Mouse (Mus musculus) lung, postnatal 0 days (tissue): Measurements from ENCODE around the gene Ets2. TPM values are rescaled to one million over a fixed set of nuclear protein-coding genes. Genes with fewer than 3 reads are reported as not detected.

Experiments
- ATAC-seq: fragments of 200-750 bp; cut with Nextera tagmentation; 2 replicates; pipeline ENCODE4 v1.8.0; 2017; ENCODE audit warnings: moderate library complexity
- DNase-seq: peaks from one replicate; pipeline ENCODE4 v3.0.0-alpha.2; 2016; ENCODE audit warnings: low spot score
- H3K27ac ChIP-seq: fragments of 300-500 bp; sonication (generic); 2 replicates; pipeline ENCODE4 v1.5.1; 2014; ENCODE audit warnings: antibody characterized with exemption, mild to moderate bottlenecking, low read length, mixed read lengths
- H3K27me3 ChIP-seq: fragments of 300-500 bp; sonication (generic); replicated peaks from 2 replicates; pipeline ENCODE4 v1.6.1; 2014; ENCODE audit warnings: low read length, mixed read lengths; ENCODE audit not compliant: insufficient read depth
- H3K36me3 ChIP-seq: fragments of 300-500 bp; sonication (generic); 2 replicates; pipeline ENCODE4 v1.6.1; 2014; ENCODE audit warnings: low read length, mixed read lengths; ENCODE audit not compliant: insufficient read depth
- H3K4me1 ChIP-seq: fragments of 300-500 bp; sonication (generic); 2 replicates; pipeline ENCODE4 v1.6.1; 2014; ENCODE audit warnings: antibody characterized with exemption, low read depth, low read length, mixed read lengths; ENCODE audit not compliant: insufficient read depth
- H3K4me2 ChIP-seq: fragments of 300-500 bp; sonication (generic); replicated peaks from 2 replicates; pipeline ENCODE4 v1.6.1; 2014; ENCODE audit warnings: low read depth, mild to moderate bottlenecking, low read length, moderate library complexity, mixed read lengths
- H3K4me3 ChIP-seq: fragments of 300-500 bp; sonication (generic); 2 replicates; pipeline ENCODE4 v1.5.1; 2014; ENCODE audit warnings: low read depth, low read length
- H3K9ac ChIP-seq: fragments of 300-500 bp; sonication (generic); replicated peaks from 2 replicates; pipeline ENCODE4 v1.6.1; 2014; ENCODE audit warnings: low read depth, mild to moderate bottlenecking
- H3K9me3 ChIP-seq: fragments of 300-500 bp; sonication (generic); 2 replicates; pipeline ENCODE4 v1.6.1; 2016; ENCODE audit warnings: low read length, mixed read lengths
- CTCF ChIP-seq: IDR thresholded peaks from 2 replicates; pipeline ENCODE4 v1.5.1; 2016; ENCODE audit warnings: antibody characterized with exemption, mild to moderate bottlenecking
- EP300 ChIP-seq: IDR thresholded peaks from 2 replicates; pipeline ENCODE4 v1.6.1; 2016; ENCODE audit warnings: antibody characterized with exemption, mild to moderate bottlenecking, control low read depth
- WGBS: fragments of 180-500 bp; shearing (Covaris S2); extraction: QIAGEN DNeasy Blood & Tissue Kit; methylation state at CpG from one replicate; pipeline ENCODE4 v1.1.7; 2014; 5-methylcytosine and 5-hydroxymethylcytosine counted together
- polyA plus RNA-seq: library from polyadenylated mRNA; unstranded; fragments of >200 nt; fragmentation: Nextera tagmentation; extraction: Ambion mirVana; gene quantifications from 2 replicates; pipeline ENCODE4 v1.2.1, GENCODE M21; 2015

The Ets2 gene
- polyA plus RNA-seq, 1 experiment from 2014 or later: 75.5 TPM

DNA sequence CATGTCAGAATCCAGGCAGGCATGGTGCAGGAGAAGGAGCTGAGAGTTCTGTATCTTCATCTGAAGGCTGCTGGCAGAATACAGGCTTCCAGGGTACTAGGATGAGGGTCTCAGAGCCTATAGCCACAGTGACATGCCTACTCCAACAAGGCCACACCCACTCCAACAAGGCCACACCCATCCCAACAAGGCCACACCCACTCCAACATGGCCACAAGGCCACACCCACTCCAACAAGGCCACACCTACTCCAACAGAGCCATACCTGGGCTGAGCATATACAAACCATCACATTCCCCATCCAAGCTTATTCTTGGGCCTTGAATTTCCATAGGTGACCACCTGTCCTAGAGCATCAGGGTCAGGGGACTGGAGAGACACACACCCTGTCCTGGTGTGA, 34.2 kb downstream of the Ets2 start:
- H3K27me3 ChIP-seq: no peaks in the 10 kb centered on the region
- H3K9me3 ChIP-seq: no peaks in the 10 kb centered on the region
- no peak overlapping the region for H3K4me2 ChIP-seq
- H3K4me1 ChIP-seq: 0 out of 2 replicates have a peak, but pooled peaks cover 3% of the 10 kb centered on the region
- H3K9ac ChIP-seq: no peak overlapping the region
- H3K4me3 ChIP-seq: no peak overlapping the region
- TF ChIP-seq EP300: no peak
- no peak for TF ChIP-seq CTCF
- ATAC-seq (peak; percentile 32; the same call in 1 of the 2 replicates), DNase-seq (no peak)
- no peak overlapping the region for H3K27ac ChIP-seq
- H3K36me3 ChIP-seq: no peaks in the 10 kb centered on the region

DNA sequence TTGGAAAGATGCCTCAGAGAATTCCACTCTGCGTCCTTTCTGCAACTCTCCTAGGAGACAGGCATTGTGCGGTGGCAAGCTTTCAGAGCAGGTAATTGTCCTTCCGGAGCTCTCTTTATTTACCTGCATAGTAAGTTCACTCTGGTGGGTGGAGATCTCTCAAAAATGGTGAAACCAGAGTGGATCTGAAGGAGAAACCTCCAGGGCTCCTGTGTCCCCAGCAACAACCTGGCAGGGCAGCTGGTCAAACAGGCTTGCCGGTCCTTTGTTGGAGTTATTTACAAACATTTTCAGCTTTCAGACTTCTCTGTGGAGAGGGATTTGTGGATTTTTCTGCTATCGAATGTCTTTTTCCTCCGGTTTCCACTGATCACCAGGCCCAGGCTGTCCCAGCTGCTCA, 34.6 kb downstream of the Ets2 start:
- H3K27me3 ChIP-seq: no peaks in the 10 kb centered on the region
- 62% methylated on average over 6 of the region's 6 CpGs for WGBS
- H3K36me3 ChIP-seq: no peaks in the 10 kb centered on the region
- TF ChIP-seq EP300 (no peak), CTCF (no peak)
- no peak; the same call in 1 of the 2 replicates for ATAC-seq
- H3K4me3 ChIP-seq: no peak overlapping the region
- no peak overlapping the region for H3K27ac ChIP-seq
- no peak overlapping the region for H3K9ac ChIP-seq
- no peaks in the 10 kb centered on the region for H3K9me3 ChIP-seq
- H3K4me2 ChIP-seq: no peak overlapping the region
- peak; percentile 39 for DNase-seq
- 0 out of 2 replicates have a peak, but pooled peaks cover 3% of the 10 kb centered on the region for H3K4me1 ChIP-seq

DNA sequence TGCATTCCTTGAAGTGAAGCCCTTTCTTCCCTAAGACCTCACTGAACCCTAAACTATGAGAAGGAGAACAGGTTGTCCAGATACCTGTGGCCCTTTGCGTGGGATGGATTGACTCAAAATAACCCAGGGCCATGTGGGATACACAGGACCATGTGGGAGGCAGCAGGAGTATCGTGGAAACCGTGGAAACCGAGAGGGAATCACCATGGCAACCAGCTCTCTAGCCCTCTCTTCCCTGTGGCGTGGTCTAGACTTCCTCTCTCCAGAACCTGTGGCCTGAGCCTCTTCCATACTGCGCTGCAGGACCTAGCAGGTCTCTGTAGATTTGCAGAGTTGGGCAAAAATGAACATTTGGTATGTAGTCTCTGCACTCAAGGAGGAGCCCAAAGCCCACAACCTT, 37.6 kb downstream of the Ets2 start:
- no peak overlapping the region for H3K9ac ChIP-seq
- H3K27ac ChIP-seq: no peak overlapping the region
- no peak overlapping the region for H3K4me2 ChIP-seq
- WGBS: 73% methylated on average over 6 of the region's 6 CpGs
- ATAC-seq (no peak), DNase-seq (no peak)
- H3K4me3 ChIP-seq: no peak overlapping the region
- no peaks in the 10 kb centered on the region for H3K9me3 ChIP-seq
- peaks cover 6% of the 10 kb centered on the region; the same call in 1 of the 2 replicates for H3K4me1 ChIP-seq
- no peaks in the 10 kb centered on the region for H3K36me3 ChIP-seq
- no peak for TF ChIP-seq EP300
- no peak for TF ChIP-seq CTCF
- H3K27me3 ChIP-seq: no peaks in the 10 kb centered on the region

DNA sequence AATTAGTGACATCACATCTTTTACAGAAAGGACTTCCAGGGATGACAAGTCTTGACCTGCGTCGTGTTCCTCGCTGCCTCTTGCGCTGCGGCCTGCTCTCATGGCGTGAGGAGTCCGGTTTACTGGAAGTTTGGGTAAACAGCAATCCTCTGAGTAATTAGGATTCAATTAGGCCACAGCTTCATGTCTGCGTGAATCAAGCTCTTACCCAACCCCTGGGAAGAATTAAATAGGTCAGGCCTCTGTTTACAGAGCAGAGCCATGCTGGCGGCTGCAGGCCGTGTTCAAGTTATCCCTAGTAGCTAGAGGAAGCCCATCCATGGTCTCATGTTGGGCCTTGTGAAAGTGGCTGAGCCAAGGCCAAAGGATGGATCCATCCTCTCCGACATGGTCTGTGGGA, 39.5 kb downstream of the Ets2 start:
- 60% methylated on average over 11 of the region's 11 CpGs for WGBS
- Histone ChIP-seq H3K27me3 (no peaks in the 10 kb centered on the region), H3K4me3 (no peak overlapping the region), H3K4me2 (no peak overlapping the region), H3K9me3 (no peaks in the 10 kb centered on the region), H3K4me1 (peaks cover 6% of the 10 kb centered on the region; the same call in 1 of the 2 replicates), H3K27ac (peak overlapping the region; percentile 5), H3K9ac (no peak overlapping the region), H3K36me3 (no peaks in the 10 kb centered on the region)
- ATAC-seq (peak; percentile 65), DNase-seq (peak; percentile 64)
- TF ChIP-seq CTCF: no peak
- TF ChIP-seq EP300: peak; percentile 44; the same call in 1 of the 2 replicates

DNA sequence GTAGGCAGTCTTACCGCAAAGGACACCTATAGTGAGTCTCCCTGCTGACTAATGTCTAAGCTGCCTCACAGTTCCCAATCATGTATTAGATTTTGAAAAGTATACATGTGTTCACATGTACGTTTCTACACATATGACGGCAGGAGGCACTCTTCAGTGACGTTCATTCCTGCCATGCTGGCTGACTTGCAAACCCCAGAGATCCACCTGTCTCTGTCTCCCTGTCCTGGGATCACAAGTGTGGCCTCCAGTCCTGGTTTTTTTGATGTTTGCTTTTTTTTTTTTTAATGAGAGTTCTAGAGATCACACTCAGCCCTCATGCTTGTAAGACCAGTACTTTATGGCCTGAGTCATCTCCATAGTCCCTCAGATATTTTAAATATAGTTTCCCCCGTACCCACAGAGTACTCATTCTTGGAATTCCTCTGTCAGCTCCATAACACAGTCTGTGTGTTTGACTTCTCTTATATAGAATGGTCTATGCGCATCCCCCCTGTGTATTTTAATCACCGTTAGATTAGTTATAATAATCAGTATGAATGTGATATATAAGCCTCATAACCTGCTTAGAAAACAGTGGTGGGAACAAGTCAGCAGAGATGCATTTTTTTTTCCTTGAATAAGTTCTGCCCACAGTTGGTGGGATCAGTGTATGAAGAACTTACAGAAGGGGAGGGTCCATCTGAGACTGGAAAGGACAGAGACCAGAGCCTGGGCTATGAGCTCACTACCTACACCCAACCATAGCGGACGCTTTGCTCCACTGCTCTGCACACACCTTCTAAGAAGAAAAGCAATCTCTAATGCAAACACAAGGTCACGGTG, 40.3 kb downstream of the Ets2 start:
- TF ChIP-seq EP300: no peak
- TF ChIP-seq CTCF: no peak
- 58% methylated on average over 10 of the region's 10 CpGs for WGBS
- DNase-seq (no peak), ATAC-seq (no peak)
- Histone ChIP-seq H3K4me2 (no peak overlapping the region), H3K9me3 (no peaks in the 10 kb centered on the region), H3K9ac (no peak overlapping the region), H3K27me3 (no peaks in the 10 kb centered on the region), H3K4me1 (peaks cover 4% of the 10 kb centered on the region; the same call in 1 of the 2 replicates), H3K27ac (peak overlapping the region; percentile 5), H3K36me3 (no peaks in the 10 kb centered on the region), H3K4me3 (no peak overlapping the region)

DNA sequence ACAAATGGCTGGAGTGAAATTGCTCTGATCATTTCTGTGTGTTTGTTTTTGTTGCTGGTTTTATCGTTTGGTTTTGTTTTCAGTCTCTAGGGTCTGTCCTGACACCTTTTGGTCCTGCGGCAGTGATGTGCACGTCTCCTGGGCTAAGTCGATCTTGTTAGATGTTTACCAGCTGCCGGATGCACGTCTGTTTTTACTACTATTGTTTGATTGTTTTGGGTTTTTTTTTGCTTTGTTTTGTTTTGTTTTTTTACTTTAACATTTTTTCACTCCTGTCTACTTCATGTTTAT, 40.8 kb downstream of the Ets2 start:
- DNase-seq: peak; percentile 51
- H3K4me2 ChIP-seq: no peak overlapping the region
- H3K36me3 ChIP-seq: no peaks in the 10 kb centered on the region
- TF ChIP-seq CTCF: no peak
- TF ChIP-seq EP300: no peak
- H3K9me3 ChIP-seq: no peaks in the 10 kb centered on the region
- ATAC-seq: no peak
- no peak overlapping the region for H3K4me3 ChIP-seq
- WGBS: 20% methylated on average over 6 of the region's 6 CpGs
- peaks cover 3% of the 10 kb centered on the region; the same call in 1 of the 2 replicates for H3K4me1 ChIP-seq
- H3K27ac ChIP-seq: peak overlapping the region; percentile 5; the same call in 1 of the 2 replicates
- no peak overlapping the region for H3K9ac ChIP-seq
- H3K27me3 ChIP-seq: no peaks in the 10 kb centered on the region
